Mouse (Mus musculus): ENCODE results near the gene Bend7. TPM values are rescaled to one million over a fixed set of nuclear protein-coding genes. Genes with fewer than 3 reads are reported as not detected.

Bend7 gene
- total and polyA plus RNA-seq, 3 experiments, result not detected

- Histone ChIP-seq H3K79me2 (replicated peaks; ENCODE audit: control insufficient read depth, extremely low read depth, insufficient read depth, poor library complexity, severe bottlenecking) (no peaks in the 10 kb centered on the region), H3K9me3 (replicated peaks; ENCODE audit: low read length) (peaks cover 2% of the 10 kb centered on the region), H3K4me1 (ENCODE audit: control insufficient read depth in 1 of 2, insufficient read depth in 2 of 2) (peaks cover 10 to 19% of the 10 kb centered on the region in 2 experiments; a peak in 3 of 4 replicates), H3K27ac (ENCODE audit: insufficient read depth, low read depth) (no peak overlapping the region), H3K4me2 (ENCODE audit: insufficient read depth, low read depth, poor library complexity, severe bottlenecking) (no peak overlapping the region), H3K27me3 (replicated peaks) (no peaks in the 10 kb centered on the region), H3K9ac (ENCODE audit: insufficient read depth, low read depth) (no peak overlapping the region), H3K36me3 (replicated peaks in 1 of 2; ENCODE audit: control insufficient read depth in 1 of 2, insufficient read depth in 1 of 2, low read length in 1 of 2) (no peaks in the 10 kb centered on the region), H3K4me3 (replicated peaks in 1 of 3; ENCODE audit: low read depth in 2 of 3, low read length in 2 of 3, poor library complexity in 1 of 3) (no peak overlapping the region)
- no peak for TF ChIP-seq NRF1 (IDR thresholded peaks at IDR 0.05; ENCODE audit: low read depth, low read length)
- no peak for TF ChIP-seq MYC (IDR thresholded peaks at IDR 0.05; ENCODE audit: low read depth, low read length)
- TF ChIP-seq BHLHE40 (IDR thresholded peaks at IDR 0.05; ENCODE audit: low read depth, low read length), result no peak
- no peak for TF ChIP-seq HCFC1 (IDR thresholded peaks at IDR 0.05; ENCODE audit: low read depth, low read length)
- no peak for TF ChIP-seq USF1 (IDR thresholded peaks at IDR 0.05; ENCODE audit: low read depth, low read length)
- TF ChIP-seq GABPA (IDR thresholded peaks at IDR 0.05; ENCODE audit: insufficient replicate concordance, low read depth, low read length), result no peak
- no peak for TF ChIP-seq MEF2A (IDR thresholded peaks at IDR 0.05; ENCODE audit: borderline replicate concordance, low read depth, low read length)
- TF ChIP-seq KAT2A (IDR thresholded peaks at IDR 0.05; ENCODE audit: insufficient replicate concordance, low read length), result no peak
- TF ChIP-seq POLR2AphosphoS2 (IDR thresholded peaks at IDR 0.05; ENCODE audit: low read depth, low read length), result no peak
- no peak for TF ChIP-seq CTCF (conservative IDR thresholded peaks at IDR 0.05 in 1 of 2, IDR thresholded peaks at IDR 0.05 in 1 of 2; ENCODE audit: low read depth in 2 of 2, low read length in 2 of 2)
- no peak for TF ChIP-seq ZKSCAN1 (IDR thresholded peaks at IDR 0.05; ENCODE audit: borderline replicate concordance, low read depth, low read length)
- TF ChIP-seq NELFE (IDR thresholded peaks at IDR 0.05; ENCODE audit: low read depth, low read length), result no peak
- no peak for TF ChIP-seq EP300 (IDR thresholded peaks at IDR 0.05; ENCODE audit: low read length)
- no peak for TF ChIP-seq TCF12 (IDR thresholded peaks at IDR 0.05; ENCODE audit: low read depth, low read length)
- dilution Hi-C loops (cut with MboI; ENCODE audit: extremely low pct_ligation_motif_present, extremely low pct_unique_long_range_greater_than_20kb, low sequenced_read_pairs), result no loop called here
- no peak for DNase-seq (ENCODE audit: extremely low read depth)
- in situ Hi-C loops (cut with MboI; ENCODE audit: low pct_ligation_motif_present, low pct_unique_long_range_greater_than_20kb, low sequenced_read_pairs), result no loop called here
These were observed 106.4 kb downstream of the Bend7 start for GRCm38 (mm10) chr2:4824067-4824466.

DNA sequence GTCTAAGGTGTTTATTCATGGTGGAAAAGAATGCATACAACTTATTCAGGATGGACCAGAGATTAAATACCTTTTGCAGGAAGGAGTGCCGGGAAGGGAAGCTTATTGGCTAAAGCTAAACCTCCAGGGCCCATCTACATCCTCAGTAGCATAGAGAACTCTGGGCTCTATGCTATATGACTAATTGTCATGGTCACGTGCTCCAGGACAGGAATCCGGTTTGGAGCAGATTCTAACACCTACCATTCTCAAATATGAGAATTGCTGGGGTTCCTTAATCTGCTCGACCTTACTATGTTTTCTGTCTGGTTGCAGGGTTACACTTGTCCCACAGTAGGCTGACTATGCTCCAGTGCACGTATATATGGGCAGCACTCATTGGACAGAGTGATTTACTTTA is 110.4 kb downstream of the Bend7 start:
- dilution Hi-C loops (cut with MboI; ENCODE audit: extremely low pct_ligation_motif_present, extremely low pct_unique_long_range_greater_than_20kb, low sequenced_read_pairs) (no loop called here), in situ Hi-C loops (cut with MboI; ENCODE audit: low pct_ligation_motif_present, low pct_unique_long_range_greater_than_20kb, low sequenced_read_pairs) (no loop called here)
- H3K79me2 ChIP-seq (replicated peaks; ENCODE audit: control insufficient read depth, extremely low read depth, insufficient read depth, poor library complexity, severe bottlenecking), result no peaks in the 10 kb centered on the region
- H3K9ac ChIP-seq (ENCODE audit: insufficient read depth, low read depth), result no peak overlapping the region
- no peak overlapping the region for H3K4me3 ChIP-seq (replicated peaks in 1 of 3; ENCODE audit: low read depth in 2 of 3, low read length in 2 of 3, poor library complexity in 1 of 3)
- DNase-seq (ENCODE audit: extremely low read depth), result no peak
- no peaks in the 10 kb centered on the region for H3K36me3 ChIP-seq (replicated peaks in 1 of 2; ENCODE audit: control insufficient read depth in 1 of 2, insufficient read depth in 1 of 2, low read length in 1 of 2)
- no peak overlapping the region for H3K4me2 ChIP-seq (ENCODE audit: insufficient read depth, low read depth, poor library complexity, severe bottlenecking)
- H3K4me1 ChIP-seq (ENCODE audit: control insufficient read depth in 1 of 2, insufficient read depth in 2 of 2), result no peaks in the 10 kb centered on the region; a peak in 1 of 4 replicates
- no peaks in the 10 kb centered on the region for H3K27me3 ChIP-seq (replicated peaks)
- H3K9me3 ChIP-seq (replicated peaks; ENCODE audit: low read length), result no peaks in the 10 kb centered on the region
- TF ChIP-seq UBTF (IDR thresholded peaks at IDR 0.05; ENCODE audit: low read depth, low read length) (no peak), SMC3 (IDR thresholded peaks at IDR 0.05; ENCODE audit: low read depth, low read length) (no peak), MAZ (IDR thresholded peaks at IDR 0.05; ENCODE audit: low read depth, low read length) (no peak), MAFK (IDR thresholded peaks at IDR 0.05; ENCODE audit: insufficient replicate concordance, low read length) (no peak), POLR2AphosphoS2 (IDR thresholded peaks at IDR 0.05; ENCODE audit: low read depth, low read length) (no peak), ELF1 (IDR thresholded peaks at IDR 0.05; ENCODE audit: low read depth, low read length) (no peak), CTCF (conservative IDR thresholded peaks at IDR 0.05 in 1 of 2, IDR thresholded peaks at IDR 0.05 in 1 of 2; ENCODE audit: low read depth in 2 of 2, low read length in 2 of 2) (no peak), KAT2A (IDR thresholded peaks at IDR 0.05; ENCODE audit: insufficient replicate concordance, low read length) (no peak), ETS1 (conservative IDR thresholded peaks at IDR 0.05; ENCODE audit: low read depth, low read length) (no peak), SIN3A (IDR thresholded peaks at IDR 0.05; ENCODE audit: low read length) (no peak), NRF1 (IDR thresholded peaks at IDR 0.05; ENCODE audit: low read depth, low read length) (no peak), ZC3H11A (IDR thresholded peaks at IDR 0.05; ENCODE audit: low read depth, low read length) (no peak), GABPA (IDR thresholded peaks at IDR 0.05; ENCODE audit: insufficient replicate concordance, low read depth, low read length) (no peak), CHD1 (IDR thresholded peaks at IDR 0.05; ENCODE audit: low read depth, low read length) (no peak)
- no peak overlapping the region for H3K27ac ChIP-seq (ENCODE audit: insufficient read depth, low read depth)
